Mouse (Mus musculus): ENCODE results near the gene Clpx.

DNA sequence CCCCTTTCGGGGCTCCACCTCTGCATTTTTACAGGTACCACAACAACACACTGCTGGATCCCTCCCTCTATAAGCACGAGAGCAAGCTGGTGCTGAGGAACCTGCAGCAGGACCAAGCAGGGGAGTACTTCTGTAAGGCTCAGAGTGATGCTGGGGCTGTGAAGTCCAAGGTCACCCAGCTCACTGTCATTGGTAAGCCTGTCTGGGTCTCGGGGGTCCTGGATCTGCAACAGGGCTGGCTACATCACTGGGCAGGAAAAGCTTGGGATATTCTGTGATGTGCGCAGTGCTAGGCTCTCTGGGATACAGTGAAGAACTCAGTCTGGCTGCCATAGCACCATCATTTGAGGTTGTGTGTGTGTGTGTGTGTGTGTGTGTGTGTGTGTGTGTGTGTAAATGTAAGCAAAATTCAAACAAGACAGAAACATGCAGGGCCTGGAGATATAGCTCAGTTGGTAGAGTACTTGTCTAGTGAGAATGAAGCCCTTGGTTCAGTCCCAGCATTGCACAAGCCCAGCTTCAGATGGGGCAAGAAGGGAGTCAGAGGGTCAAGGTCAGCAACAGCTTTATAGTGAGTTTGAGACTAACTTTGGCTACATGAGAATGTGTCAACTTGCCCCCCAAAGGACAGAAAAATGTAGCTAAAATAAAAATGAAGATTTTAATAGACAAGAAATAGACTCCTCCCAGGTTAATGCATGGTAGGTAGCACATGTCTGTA is 18.1 kb upstream of the Clpx start:
- TF ChIP-seq RCOR1 (IDR thresholded peaks at IDR 0.05; ENCODE audit: low read depth, low read length) (no peak), POLR2A (IDR thresholded peaks at IDR 0.05; ENCODE audit: control insufficient read depth in 1 of 2, insufficient read depth in 1 of 2, low read depth in 1 of 2, low read length in 2 of 2, poor library complexity in 1 of 2) (no peak), E2F4 (IDR thresholded peaks at IDR 0.05; ENCODE audit: borderline replicate concordance, low read depth, low read length) (no peak), EP300 (IDR thresholded peaks at IDR 0.05; ENCODE audit: low read depth in 1 of 2, low read length in 2 of 2) (no peak), NRF1 (IDR thresholded peaks at IDR 0.05; ENCODE audit: insufficient read depth, low read depth, low read length, poor library complexity, severe bottlenecking) (no peak), USF2 (IDR thresholded peaks at IDR 0.05; ENCODE audit: borderline replicate concordance in 1 of 2, insufficient read depth in 1 of 2, low read depth in 1 of 2, low read length in 2 of 2) (no peak), POLR2AphosphoS2 (IDR thresholded peaks at IDR 0.05; ENCODE audit: low read length) (no peak), USF1 (IDR thresholded peaks at IDR 0.05; ENCODE audit: low read depth, low read length) (no peak), CHD1 (IDR thresholded peaks at IDR 0.05; ENCODE audit: low read depth, low read length) (no peak)
